Comparison of ENCODE assay signal across 15 mouse cellular contexts in genomic region chr6:121228421-121228820, GRCm38 (mm10).
"Had no signal": no experiment of that assay in that cellular context is flagged by ENCODE, and none has a peak within 500 bp of the region (broad histone marks: within the 10 kb centered on the region; RNA-seq: fewer than 3 reads in every experiment).

No protein-coding gene starts in this region.

- DNase-seq: kidney, adult 8-10 months; kidney, postnatal 36 days; liver; liver, embryonic 13.5 days; liver, postnatal 0 days; lung, postnatal 14 days; right cerebral cortex, postnatal 14 days had no signal

- H3K36me3 ChIP-seq: limb, embryonic 12.5 days; liver, embryonic 13.5 days; lung, embryonic 15.5 days; midbrain, embryonic 10.5 days; midbrain, embryonic 15.5 days; neural tube, embryonic 13.5 days had no signal

- H3K27ac ChIP-seq: limb, embryonic 12.5 days; liver, embryonic 13.5 days; lung, embryonic 15.5 days; macrophage; midbrain, embryonic 10.5 days; midbrain, embryonic 15.5 days; neural tube, embryonic 13.5 days had no signal

- ATAC-seq: inflammation-experienced regulatory T-cells, adult 6 months; intestine, postnatal 0 days; liver, postnatal 0 days; midbrain, embryonic 15.5 days had no signal

- H3K4me1 ChIP-seq: limb, embryonic 12.5 days; lung, embryonic 15.5 days; midbrain, embryonic 10.5 days; midbrain, embryonic 15.5 days; neural tube, embryonic 13.5 days had no signal

- H3K9ac ChIP-seq: limb, embryonic 12.5 days; liver, embryonic 13.5 days; liver, postnatal 0 days; lung, embryonic 15.5 days; midbrain, embryonic 15.5 days; neural tube, embryonic 13.5 days had no signal

- H3K9me3 ChIP-seq: limb, embryonic 12.5 days; liver, embryonic 13.5 days; lung, embryonic 15.5 days; midbrain, embryonic 10.5 days; midbrain, embryonic 15.5 days; neural tube, embryonic 13.5 days had no signal

- H3K4me3 ChIP-seq: limb, embryonic 12.5 days; liver, embryonic 13.5 days; lung, embryonic 15.5 days; midbrain, embryonic 10.5 days; midbrain, embryonic 15.5 days; neural tube, embryonic 13.5 days had no signal

- H3K27me3 ChIP-seq: limb, embryonic 12.5 days; liver, embryonic 13.5 days; lung, embryonic 15.5 days; midbrain, embryonic 15.5 days; neural tube, embryonic 13.5 days had no signal

- H3K4me2 ChIP-seq: limb, embryonic 12.5 days; liver, embryonic 13.5 days; lung, embryonic 15.5 days; midbrain, embryonic 15.5 days; neural tube, embryonic 13.5 days had no signal
